Mouse (Mus musculus): ENCODE measurements around the gene Fam89a. TPM values are rescaled to one million over a fixed set of nuclear protein-coding genes. Genes with fewer than 3 reads are reported as not detected.
A peak's percentile ranks its signal among the peaks of the same experiment; 100 is the strongest.

Gene Fam89a
- total RNA-seq (2021) = under 1 TPM; 0.40 to 0.74 TPM
- long read RNA-seq, experiment 1, partial matches to known transcripts = 0 of 2 reads
- long read RNA-seq, experiment 1, other reads (novel, unspliced or antisense) = 0 of 2 reads
- long read RNA-seq, experiment 2, partial matches to known transcripts = 1 of 3 reads
- long read RNA-seq, experiment 2, other reads (novel, unspliced or antisense) = 0 of 3 reads

- peak; percentile 45 for DNase-seq
Observed at GRCm38 (mm10) chr8:124751709-124752173, at the start of gene Fam89a. Fam89a (minus strand) TSS chr8:124751832.

DNA sequence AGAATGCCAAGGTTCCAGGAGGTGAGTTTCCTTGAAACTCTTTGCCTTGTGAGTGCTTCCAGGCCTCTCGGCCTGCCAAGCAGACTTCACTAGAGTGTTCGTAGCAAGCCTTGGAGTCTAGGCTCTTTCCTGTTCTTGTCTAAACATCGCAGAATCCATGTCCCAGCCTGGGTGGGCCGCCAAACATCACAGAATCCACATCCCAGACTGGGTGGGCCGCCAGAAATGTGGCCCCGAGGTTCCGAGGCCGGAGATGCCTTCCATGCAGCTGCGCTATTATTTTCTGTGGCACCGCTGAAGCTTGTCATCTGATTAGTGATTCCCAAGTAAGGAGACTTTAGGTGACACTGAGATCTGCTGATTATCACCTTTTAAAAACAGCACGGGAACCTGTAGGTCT lies 48.9 kb upstream of the Fam89a start:
- DNase-seq = no peak

DNA sequence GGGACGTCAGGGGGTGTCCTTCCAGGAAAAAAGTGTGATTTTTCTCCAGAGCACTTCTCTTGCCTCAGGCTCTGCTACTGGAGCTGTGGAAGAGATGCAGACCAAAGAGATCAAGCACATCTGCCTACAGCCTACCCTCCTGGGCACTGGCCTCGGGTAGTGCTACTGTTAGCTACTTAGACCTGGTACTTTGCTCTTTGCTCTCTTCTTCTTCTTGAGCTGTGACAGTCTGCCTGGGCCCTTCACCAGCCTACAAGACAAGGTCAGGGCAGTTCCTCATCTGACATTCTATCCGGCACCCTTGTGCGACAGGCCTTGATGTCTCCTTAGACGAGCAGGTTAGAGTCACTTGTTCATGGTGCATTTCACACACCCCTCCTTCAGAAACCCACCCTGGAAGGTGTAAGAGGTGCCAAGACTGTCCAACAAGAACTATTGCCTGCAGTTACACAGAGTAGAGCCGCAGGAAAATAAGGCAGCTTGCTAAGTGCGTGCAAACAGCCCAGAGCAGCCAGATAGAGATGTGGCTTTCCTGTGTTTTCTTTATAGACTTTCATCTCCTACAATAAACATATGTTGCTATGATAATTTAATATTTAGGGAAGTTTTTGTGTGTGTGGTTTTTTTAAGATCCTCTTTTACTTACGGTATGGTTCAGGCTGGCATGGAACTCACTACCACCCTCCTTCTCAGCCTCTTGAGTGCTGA lies 44.3 kb upstream of the Fam89a start:
- no peak for DNase-seq

DNA sequence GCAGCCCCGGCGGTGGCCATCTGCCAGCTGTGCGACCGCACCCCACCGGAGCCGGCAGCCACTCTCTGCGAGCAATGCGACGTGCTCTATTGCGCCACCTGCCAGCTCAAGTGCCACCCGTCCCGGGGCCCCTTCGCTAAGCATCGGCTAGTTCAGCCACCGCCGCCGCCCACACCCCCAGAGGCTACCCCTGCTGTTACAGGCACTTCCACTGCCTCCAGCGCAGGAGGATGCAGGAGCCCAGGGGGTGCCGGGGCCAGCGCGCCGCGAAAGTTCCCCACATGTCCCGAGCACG lies 42.8 kb upstream of the Fam89a start:
- no peak for DNase-seq

DNA sequence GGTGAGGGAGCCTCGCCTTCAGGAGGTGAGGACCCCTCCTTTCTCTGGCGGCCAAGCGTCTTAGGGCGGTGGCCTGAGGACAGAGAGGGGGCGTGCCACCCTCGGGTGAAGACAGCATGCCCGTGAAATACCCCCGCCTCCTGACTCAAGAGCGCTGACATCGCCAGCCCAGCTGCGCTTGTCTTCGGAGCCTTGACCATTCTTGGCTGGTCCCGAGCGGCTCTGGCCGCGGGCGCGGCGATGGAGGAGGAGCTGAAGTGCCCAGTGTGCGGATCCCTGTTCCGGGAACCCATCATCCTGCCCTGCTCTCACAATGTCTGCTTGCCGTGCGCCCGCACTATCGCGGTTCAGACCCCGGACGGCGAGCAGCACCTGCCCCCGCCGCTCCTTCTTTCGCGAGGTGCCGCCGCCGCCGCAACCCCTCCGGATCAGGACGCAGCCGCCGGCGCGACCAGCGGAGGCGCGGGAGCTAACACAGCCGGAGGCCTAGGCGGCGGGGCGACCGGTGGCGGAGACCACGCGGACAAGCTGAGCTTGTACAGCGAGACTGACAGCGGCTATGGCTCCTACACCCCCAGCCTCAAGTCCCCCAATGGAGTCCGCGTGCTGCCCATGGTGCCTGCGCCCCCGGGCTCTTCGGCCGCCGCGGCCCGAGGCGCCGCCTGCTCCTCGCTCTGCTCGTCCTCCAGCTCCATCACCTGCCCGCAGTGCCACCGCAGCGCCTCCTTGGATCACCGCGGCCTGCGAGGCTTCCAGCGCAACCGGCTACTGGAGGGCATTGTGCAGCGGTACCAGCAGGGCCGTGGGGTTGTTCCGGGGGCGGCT lies 42.2 kb upstream of the Fam89a start:
- DNase-seq = no peak

DNA sequence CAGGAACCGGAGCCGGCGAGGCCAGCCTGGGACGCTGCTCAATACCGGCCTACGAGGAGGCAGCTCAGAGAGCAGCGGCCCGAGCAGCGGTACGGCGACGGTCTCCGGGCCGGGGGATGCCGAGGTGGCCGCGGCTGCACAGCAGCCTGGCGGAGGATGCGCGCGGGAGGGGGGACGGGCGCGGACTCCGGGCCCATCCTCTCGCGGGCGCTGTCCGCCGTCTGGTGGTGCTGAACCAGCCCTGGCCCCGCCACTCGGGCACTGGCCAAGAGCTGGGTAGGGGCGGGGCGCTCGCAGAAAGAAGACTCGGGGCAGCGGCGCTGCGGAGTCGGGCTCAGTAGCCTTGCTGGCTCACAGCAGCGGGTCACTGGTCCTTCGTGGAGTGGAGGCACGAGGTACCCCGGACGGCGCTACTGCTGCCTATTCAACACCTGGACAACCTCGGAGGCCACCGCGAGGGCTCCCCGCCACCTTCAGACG lies 41.6 kb upstream of the Fam89a start:
- DNase-seq = peak; percentile 82

GRCm38 (mm10) chr8:124792708-124793107 lies 41.1 kb upstream of the Fam89a start, which contains the start of gene Trim67:
Trim67 (plus strand) TSS chr8:124793092.
- no peak for DNase-seq

DNA sequence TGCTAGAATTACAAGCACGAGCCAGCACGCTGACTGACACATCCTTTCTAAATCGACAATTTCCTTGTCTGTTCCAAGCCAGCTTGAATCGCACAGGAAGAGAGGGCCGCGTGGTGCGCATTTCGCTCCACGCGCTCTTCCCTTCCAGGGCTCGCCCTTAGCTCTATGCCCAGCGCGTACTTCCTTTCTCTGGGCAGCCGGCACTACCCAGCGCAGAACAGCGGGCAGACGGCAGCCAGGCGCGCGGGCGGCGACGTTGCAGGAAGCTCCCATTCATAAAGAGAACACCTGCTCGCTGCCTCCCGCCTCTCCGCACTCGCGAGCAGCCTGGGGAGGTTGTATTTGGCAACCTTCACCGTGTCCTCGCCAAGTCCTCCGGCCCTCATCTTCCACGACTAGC lies 40.6 kb upstream of the Fam89a start:
- DNase-seq = no peak

DNA sequence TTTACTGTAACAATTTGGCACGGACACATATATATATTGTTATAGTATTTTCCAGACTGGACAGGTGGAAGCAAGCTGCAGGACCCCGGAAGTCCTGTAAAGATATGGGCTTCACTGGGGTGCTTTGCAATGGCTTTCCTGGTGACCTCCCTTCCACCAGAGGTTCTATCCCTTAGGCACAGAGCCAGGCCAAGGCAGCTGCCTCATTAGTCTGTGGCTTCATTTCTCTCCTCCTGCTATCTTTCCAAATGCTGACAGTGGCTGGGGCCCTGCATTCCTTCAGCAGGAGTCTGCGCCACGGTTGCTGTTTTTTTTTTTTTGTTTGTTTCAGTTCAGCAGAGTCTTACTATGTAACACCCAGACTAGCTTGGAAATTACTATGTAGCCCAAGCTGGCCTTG lies 40.1 kb upstream of the Fam89a start:
- no peak for DNase-seq

DNA sequence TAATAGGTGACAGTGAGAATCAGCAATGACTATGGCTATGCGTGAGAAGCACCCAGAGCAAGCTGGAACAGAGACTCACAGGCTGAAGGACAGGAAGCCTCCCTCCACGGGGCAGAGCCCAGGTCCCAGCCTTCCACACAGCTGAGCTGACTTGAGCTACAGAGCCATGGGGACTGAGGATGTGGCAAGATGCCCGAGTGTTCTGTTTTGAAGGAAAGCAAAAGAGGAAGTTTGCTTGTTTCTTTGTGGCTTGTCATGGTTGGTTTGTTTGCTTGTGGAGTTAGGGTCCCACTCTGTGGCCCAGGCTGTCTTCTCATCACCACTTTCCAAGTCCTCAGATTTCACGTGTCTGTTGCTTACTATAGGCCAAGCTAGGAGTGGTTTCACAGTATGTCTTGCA lies 39.0 kb upstream of the Fam89a start:
- DNase-seq = no peak

DNA sequence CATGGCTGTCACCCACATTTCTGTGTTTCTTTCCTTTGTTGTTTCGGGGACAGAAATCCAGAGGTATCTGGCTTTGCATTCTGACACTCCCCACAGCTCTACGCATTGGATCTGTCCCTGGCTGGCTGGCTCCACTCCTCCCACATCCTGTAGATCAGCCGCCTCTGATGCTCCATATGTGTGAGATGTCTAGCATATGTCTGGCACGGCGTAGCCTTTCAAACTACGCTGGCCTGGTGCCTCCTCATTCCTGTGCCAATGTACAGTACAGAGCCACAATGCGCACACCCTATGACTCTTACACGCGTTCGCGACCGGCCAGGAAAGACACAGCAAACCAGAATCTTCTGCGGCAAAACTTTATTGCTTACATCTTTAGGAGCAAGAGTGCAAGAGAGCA lies 33.0 kb upstream of the Fam89a start:
- DNase-seq = no peak

- DNase-seq = no peak
Observed at GRCm38 (mm10) chr8:124783228-124783627, 31.6 kb upstream of the Fam89a start.

- peak; percentile 17 for DNase-seq
Observed at GRCm38 (mm10) chr8:124782431-124782830, 30.8 kb upstream of the Fam89a start.

DNA sequence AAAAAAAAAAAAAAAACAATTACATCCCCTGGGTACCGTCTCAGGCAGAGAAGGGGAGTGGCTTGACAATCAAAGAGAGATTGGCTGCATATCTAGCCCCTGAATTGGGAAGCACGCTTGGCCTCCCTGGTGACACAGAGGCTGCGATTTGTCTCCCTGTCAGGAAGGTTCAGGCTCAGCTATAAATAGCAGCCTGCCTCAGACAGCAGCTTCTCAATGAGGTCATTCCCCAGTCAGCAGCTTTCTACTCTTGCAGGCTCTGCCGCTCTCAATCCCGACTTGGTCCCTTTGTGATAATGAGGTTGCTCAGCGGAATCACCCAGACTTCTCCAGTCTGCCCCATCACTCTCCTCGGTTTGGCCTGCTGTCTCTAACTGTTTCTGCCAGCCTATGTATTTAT lies 28.6 kb upstream of the Fam89a start:
- DNase-seq = peak; percentile 28

- DNase-seq = no peak
Observed at GRCm38 (mm10) chr8:124775695-124776094, 24.1 kb upstream of the Fam89a start.

DNA sequence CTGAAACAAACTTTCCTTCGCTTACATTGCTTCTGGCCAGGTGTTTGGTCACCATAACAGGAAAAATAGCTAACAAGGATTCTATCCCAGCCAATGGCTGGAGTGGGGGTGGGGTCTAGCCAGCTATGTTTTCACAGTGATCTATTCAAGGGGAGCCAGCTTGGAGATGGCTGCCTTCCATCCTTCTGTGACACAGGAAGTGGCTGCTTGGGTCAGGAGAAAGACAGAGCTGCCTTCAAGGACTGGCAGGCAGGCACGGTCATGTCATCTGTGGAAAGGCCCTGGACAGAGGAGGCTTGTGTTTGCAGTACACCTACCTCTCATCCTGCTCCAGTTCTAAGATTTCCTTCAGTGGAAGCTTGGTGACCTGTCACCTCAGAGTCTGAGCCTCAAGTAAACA lies 20.8 kb upstream of the Fam89a start:
- no peak for DNase-seq

- DNase-seq = no peak
Observed at GRCm38 (mm10) chr8:124763061-124763460, 11.4 kb upstream of the Fam89a start.

- DNase-seq = no peak
Observed at GRCm38 (mm10) chr8:124758544-124758943, 6.9 kb upstream of the Fam89a start.

DNA sequence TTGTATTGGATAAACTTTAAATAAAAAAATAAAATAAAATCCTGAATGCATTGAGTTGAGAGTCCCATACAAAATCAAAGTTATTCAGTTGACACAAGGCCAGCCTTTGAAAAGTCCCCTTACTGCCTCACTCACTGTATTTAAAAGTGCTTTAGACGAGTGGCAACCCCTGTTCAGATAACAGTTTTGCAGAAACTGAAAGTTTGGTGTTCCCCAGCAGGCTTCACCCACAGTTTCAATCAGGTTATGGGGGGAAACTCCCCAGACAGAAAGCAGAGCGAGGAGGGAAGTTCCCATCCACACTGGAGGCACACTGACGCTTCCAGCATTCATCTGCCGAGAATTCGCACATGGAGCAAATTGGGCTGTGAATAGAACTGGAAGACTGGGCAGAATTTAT lies 5.0 kb upstream of the Fam89a start:
- no peak for DNase-seq

- no peak for DNase-seq
Observed at GRCm38 (mm10) chr8:124756153-124756552, 4.5 kb upstream of the Fam89a start.

- DNase-seq = no peak
Observed at GRCm38 (mm10) chr8:124755481-124755880, 3.8 kb upstream of the Fam89a start.

DNA sequence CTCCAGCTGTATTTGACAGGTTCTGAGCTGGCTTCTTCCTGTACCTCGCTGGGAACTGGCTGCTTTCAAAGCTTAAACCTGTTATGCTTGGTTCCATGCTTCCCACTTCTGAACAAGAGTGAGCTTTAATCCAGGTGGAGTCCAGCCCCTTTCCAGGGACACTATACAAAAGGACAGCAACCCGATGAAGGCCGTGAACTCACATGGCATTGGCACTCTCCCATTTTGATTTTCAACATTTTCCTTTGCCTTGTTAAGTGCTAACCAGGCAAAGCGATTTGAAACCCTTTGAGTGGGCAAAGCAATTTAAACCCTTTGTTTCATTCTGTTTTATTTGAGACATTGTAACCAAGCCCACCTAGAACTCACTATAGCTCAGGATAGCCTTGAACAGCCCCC lies 3.2 kb upstream of the Fam89a start:
- DNase-seq = no peak

DNA sequence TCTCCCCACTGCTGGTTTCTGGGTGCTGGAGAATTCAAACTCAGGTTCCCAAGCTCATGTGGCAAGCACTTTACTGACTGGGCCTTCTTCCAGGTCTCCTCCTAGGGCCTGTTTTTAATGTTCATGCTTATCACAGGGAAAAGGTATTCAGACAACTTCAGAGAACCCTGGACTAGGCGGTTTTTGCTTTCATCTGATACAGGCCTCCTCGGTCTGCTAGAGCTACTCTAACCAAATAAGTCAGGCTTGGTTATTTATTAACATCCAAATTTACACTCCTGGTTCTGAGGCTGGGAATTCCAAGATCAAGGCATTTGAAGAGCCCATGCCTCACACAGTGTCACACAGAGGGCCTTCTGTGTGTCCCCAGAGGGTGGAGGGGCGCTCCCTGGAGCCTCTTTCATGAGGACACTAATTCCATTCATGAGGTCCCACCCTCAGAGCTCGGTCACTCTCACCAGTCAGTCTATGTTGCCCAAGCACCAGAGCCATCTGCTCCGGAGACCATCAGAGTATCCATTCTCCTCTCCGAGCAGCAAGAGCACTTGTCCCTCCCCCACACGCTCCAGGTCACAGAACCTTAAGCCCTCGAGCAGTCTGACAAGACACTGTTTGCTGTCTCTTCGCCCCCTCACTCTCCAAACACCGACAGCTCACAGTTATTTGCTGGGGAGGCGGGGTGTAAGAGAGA lies 2.6 kb upstream of the Fam89a start:
- DNase-seq = no peak
